Mouse (Mus musculus): ENCODE results near the gene Tmod3.

DNA sequence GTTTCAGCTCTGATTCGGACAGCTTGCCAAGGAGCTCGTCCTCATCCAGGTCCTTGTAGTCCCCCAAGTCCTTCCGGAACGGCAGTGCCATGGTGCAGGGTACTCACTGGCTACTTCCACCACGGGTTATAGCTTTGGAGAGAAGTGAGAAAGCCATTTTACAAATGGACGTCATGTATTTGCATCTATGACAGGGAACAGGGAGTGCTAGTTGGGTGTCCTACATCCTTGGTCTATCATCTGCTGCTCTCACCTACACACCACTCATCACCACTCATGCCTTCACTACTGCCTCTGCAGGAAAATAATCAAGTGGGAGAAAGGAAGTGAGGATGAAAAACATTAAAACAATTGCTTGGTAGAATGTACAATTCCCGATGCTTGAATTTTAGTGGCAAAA, 27.0 kb downstream of the Tmod3 start:
- TF ChIP-seq CTCF (IDR thresholded peaks at IDR 0.05; ENCODE audit: insufficient read depth, low read depth, low read length) (no peak), POLR2A (IDR thresholded peaks at IDR 0.05; ENCODE audit: insufficient read depth, low read depth, low read length) (no peak)
